Mouse (Mus musculus): ENCODE measurements around the gene Slc26a11. TPM values are rescaled to one million over a fixed set of nuclear protein-coding genes. Genes with fewer than 3 reads are reported as not detected.
A peak's percentile ranks its signal among the peaks of the same experiment; 100 is the strongest.

Gene Slc26a11
- total RNA-seq (2017), result 18.0 and 23.0 TPM in 2 replicates

GRCm38 (mm10) chr11:119355443-119356385 is at the start of gene Slc26a11, which contains the start of gene Sgsh:
Slc26a11 (plus strand) TSS chr11:119355557.
Sgsh (minus strand) TSS chr11:119355536.
- peak; percentile 58 for ATAC-seq (ENCODE audit: extremely low read depth, insufficient number of reproducible peaks, low FRiP score, poor library complexity, severe bottlenecking)

GRCm38 (mm10) chr11:119306762-119307657 is 48.3 kb upstream of the Slc26a11 start:
- ATAC-seq (ENCODE audit: extremely low read depth, insufficient number of reproducible peaks, low FRiP score, poor library complexity, severe bottlenecking), result no peak

- no peak for ATAC-seq (ENCODE audit: extremely low read depth, insufficient number of reproducible peaks, low FRiP score, poor library complexity, severe bottlenecking)
Measured at GRCm38 (mm10) chr11:119307658-119307867, 47.8 kb upstream of the Slc26a11 start, which contains the start of gene Card14. Card14 (plus strand) TSS chr11:119307768.

- no peak for ATAC-seq (ENCODE audit: extremely low read depth, insufficient number of reproducible peaks, low FRiP score, poor library complexity, severe bottlenecking)
Measured at GRCm38 (mm10) chr11:119307916-119308315, 47.4 kb upstream of the Slc26a11 start.

GRCm38 (mm10) chr11:119310621-119311020 is 44.7 kb upstream of the Slc26a11 start:
- ATAC-seq (ENCODE audit: extremely low read depth, insufficient number of reproducible peaks, low FRiP score, poor library complexity, severe bottlenecking), result no peak

DNA sequence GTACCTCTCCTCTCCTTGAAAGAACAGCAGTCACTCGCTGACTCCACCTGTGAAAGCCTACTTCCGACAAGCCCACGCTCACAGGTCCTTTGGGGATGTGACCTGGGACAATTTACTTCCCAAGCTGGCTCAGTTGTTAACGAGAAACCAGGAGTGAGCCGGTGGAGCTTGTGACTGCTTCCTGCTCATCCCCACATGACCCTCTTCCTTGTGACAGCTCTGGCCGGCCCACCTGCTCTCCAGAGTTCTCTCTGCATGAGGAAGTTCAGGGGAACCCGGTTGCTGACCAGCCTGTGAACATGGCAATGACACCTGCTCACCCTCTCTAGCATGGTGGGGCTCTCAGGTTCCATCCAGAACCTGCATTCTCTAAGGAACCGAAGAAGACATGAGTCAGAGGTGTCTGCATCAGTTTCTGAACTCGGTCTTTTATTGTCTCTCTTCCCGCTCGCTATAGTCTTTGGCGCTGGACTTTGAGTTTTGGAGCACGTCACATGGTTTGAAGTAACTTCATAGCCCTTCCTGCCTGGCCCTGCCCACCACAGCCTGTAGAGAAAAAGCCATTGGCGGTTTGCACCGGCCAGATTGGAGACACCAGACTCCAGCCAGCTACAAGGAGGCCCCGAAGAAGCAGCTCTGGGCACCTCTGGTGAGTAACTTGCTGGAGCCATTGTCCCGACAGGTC is 41.0 kb upstream of the Slc26a11 start:
- no peak for ATAC-seq (ENCODE audit: extremely low read depth, insufficient number of reproducible peaks, low FRiP score, poor library complexity, severe bottlenecking)

- ATAC-seq (ENCODE audit: extremely low read depth, insufficient number of reproducible peaks, low FRiP score, poor library complexity, severe bottlenecking), result no peak
Measured at GRCm38 (mm10) chr11:119316720-119317119, 38.6 kb upstream of the Slc26a11 start.

- ATAC-seq (ENCODE audit: extremely low read depth, insufficient number of reproducible peaks, low FRiP score, poor library complexity, severe bottlenecking), result no peak
Measured at GRCm38 (mm10) chr11:119322521-119322920, 32.8 kb upstream of the Slc26a11 start.

GRCm38 (mm10) chr11:119325068-119325467 is 30.3 kb upstream of the Slc26a11 start:
- no peak for ATAC-seq (ENCODE audit: extremely low read depth, insufficient number of reproducible peaks, low FRiP score, poor library complexity, severe bottlenecking)

- no peak for ATAC-seq (ENCODE audit: extremely low read depth, insufficient number of reproducible peaks, low FRiP score, poor library complexity, severe bottlenecking)
Measured at GRCm38 (mm10) chr11:119330592-119330991, 24.8 kb upstream of the Slc26a11 start.

- no peak for ATAC-seq (ENCODE audit: extremely low read depth, insufficient number of reproducible peaks, low FRiP score, poor library complexity, severe bottlenecking)
Measured at GRCm38 (mm10) chr11:119331970-119332369, 23.4 kb upstream of the Slc26a11 start.

DNA sequence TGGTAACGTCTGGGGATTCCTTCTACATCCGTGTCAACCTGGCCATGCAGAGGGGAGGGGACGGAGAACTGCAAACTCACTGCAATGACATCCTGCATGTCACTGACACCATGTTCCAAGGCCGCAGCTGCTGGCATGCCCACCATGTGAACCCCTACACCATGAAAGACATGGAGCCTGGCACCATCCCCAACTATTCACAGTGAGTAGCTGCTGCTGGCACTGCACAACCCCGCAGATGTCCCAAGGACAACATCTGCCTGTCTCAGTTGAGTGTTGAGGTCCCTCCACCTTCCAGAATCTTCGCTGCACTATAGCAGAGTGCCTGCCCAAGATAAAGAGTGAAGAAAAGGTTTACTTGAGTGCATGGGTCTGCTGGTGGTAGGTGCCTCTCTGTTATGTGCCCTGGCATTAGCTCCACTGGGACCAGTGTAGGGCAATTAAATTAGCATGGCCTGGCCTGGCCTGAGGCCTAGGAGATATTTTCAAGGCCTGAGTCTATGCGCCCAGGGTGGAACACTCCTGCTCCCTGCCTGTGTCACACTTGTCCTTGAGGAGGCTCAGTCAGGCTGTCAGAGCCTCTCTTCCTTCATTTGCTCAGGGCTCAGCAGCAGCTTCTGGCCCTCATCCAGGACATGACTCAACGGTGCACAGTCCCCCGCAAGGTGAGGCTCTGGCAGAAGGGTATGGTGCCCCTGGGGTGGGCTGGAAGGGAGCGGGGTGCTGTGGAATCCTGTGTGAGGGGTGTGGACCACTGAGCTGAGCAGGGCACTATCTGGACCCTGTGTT is 16.9 kb upstream of the Slc26a11 start:
- ATAC-seq (ENCODE audit: extremely low read depth, insufficient number of reproducible peaks, low FRiP score, poor library complexity, severe bottlenecking), result no peak

GRCm38 (mm10) chr11:119339179-119339578 is 16.2 kb upstream of the Slc26a11 start:
- ATAC-seq (ENCODE audit: extremely low read depth, insufficient number of reproducible peaks, low FRiP score, poor library complexity, severe bottlenecking), result no peak

GRCm38 (mm10) chr11:119339637-119340036 is 15.7 kb upstream of the Slc26a11 start:
- ATAC-seq (ENCODE audit: extremely low read depth, insufficient number of reproducible peaks, low FRiP score, poor library complexity, severe bottlenecking), result peak; percentile 87

DNA sequence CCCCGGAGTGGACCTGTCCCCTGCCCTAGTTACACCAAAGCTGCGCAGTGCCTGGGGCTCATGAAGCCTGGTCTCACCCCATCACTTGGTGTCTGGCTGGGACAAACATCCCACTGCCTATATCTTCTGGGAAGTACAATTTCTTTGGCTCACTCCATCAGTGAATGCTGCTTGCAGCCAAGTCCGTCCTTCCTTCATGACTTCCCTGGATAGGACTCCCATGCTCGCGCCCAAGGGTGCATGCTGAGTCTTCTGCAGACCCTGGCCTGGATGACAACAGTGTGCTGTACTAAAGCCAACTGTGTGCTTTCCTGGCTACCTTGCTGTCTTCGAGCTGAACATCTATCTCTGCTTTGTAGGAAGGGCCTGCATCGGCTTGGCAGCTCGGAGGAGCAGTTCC is 11.2 kb upstream of the Slc26a11 start:
- no peak for ATAC-seq (ENCODE audit: extremely low read depth, insufficient number of reproducible peaks, low FRiP score, poor library complexity, severe bottlenecking)

GRCm38 (mm10) chr11:119344865-119345264 is 10.5 kb upstream of the Slc26a11 start:
- ATAC-seq (ENCODE audit: extremely low read depth, insufficient number of reproducible peaks, low FRiP score, poor library complexity, severe bottlenecking), result no peak

- ATAC-seq (ENCODE audit: extremely low read depth, insufficient number of reproducible peaks, low FRiP score, poor library complexity, severe bottlenecking), result no peak
Measured at GRCm38 (mm10) chr11:119347125-119347524, 8.2 kb upstream of the Slc26a11 start.

DNA sequence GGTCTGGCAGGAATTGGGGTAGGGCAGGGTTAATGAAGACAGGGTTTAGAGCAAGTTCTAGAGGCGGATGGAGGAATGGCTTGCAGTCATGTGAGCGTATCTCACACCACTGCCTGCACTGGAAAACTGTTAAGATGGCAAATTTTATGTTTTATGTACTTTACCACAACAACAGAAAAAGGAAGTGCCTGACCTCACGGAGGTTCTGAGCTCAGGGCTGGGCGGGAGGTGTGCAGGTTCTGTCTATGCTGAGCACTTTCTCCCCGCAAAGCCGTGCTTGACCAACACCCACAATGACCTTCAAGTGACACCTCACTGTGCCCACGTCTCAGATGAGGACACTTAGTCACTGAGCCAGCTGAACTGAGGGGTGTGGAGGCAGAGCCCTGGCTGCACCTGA is 3.2 kb upstream of the Slc26a11 start:
- peak; percentile 59 for ATAC-seq (ENCODE audit: extremely low read depth, insufficient number of reproducible peaks, low FRiP score, poor library complexity, severe bottlenecking)

DNA sequence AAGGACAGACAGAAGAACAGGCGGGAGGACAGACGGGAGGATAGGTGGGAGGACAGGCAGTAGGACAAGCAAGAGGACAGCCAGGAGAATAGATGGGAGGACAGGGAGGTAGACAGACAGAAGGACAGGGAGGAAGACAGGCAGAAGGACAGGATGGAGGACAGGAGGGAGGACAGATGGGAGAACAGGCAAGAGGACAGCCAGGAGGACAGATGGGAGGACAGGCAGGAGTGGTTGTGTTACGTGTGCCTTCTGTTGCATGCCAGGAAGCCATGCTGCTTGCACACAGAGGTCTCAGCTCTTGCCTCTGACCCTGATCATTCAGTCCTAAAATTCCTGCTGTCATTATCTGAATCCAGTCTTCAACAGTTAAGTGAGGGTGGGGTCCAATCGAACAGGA is 1.4 kb upstream of the Slc26a11 start:
- no peak for ATAC-seq (ENCODE audit: extremely low read depth, insufficient number of reproducible peaks, low FRiP score, poor library complexity, severe bottlenecking)
